Mouse (Mus musculus): ENCODE results near the gene Emc3. TPM values are rescaled to one million over a fixed set of nuclear protein-coding genes. Genes with fewer than 3 reads are reported as not detected.

The Emc3 gene
- polyA plus RNA-seq, 1 experiment from 2014 or later, result 90.7 TPM

GRCm38 (mm10) chr6:113505689-113506088 lies 25.8 kb downstream of the Emc3 start:
- ATAC-seq (ENCODE audit: low FRiP score), result no peak
- H3K36me3 ChIP-seq (ENCODE audit: control insufficient read depth, insufficient read depth, low read length), result no peaks in the 10 kb centered on the region
- H3K4me1 ChIP-seq (replicated peaks; ENCODE audit: control insufficient read depth, insufficient read depth, low read length), result no peaks in the 10 kb centered on the region
- H3K9me3 ChIP-seq (ENCODE audit: control insufficient read depth, low read length), result no peaks in the 10 kb centered on the region
- no peak overlapping the region for H3K9ac ChIP-seq (ENCODE audit: low read depth, low read length)
- H3K4me3 ChIP-seq (ENCODE audit: low read depth, low read length), result no peak overlapping the region
- no peak overlapping the region for H3K4me2 ChIP-seq (replicated peaks; ENCODE audit: low read depth, low read length)
- H3K27ac ChIP-seq (ENCODE audit: low read depth, low read length), result no peak overlapping the region
- no peak for DNase-seq (ENCODE audit: low spot score)
- 73% methylated on average over 1 of the region's 1 CpGs for WGBS
- no peaks in the 10 kb centered on the region for H3K27me3 ChIP-seq (ENCODE audit: control insufficient read depth, insufficient read depth, low read length)

GRCm38 (mm10) chr6:113502801-113503200 lies 28.7 kb downstream of the Emc3 start:
- no peak overlapping the region for H3K4me2 ChIP-seq (replicated peaks; ENCODE audit: low read depth, low read length)
- no peaks in the 10 kb centered on the region for H3K36me3 ChIP-seq (ENCODE audit: control insufficient read depth, insufficient read depth, low read length)
- ATAC-seq (ENCODE audit: low FRiP score) (no peak), DNase-seq (ENCODE audit: low spot score) (no peak)
- no peak overlapping the region for H3K4me3 ChIP-seq (ENCODE audit: low read depth, low read length)
- 69% methylated on average over 2 of the region's 2 CpGs for WGBS
- no peaks in the 10 kb centered on the region for H3K27me3 ChIP-seq (ENCODE audit: control insufficient read depth, insufficient read depth, low read length)
- no peaks in the 10 kb centered on the region for H3K9me3 ChIP-seq (ENCODE audit: control insufficient read depth, low read length)
- H3K4me1 ChIP-seq (replicated peaks; ENCODE audit: control insufficient read depth, insufficient read depth, low read length), result no peaks in the 10 kb centered on the region
- H3K27ac ChIP-seq (ENCODE audit: low read depth, low read length), result no peak overlapping the region
- no peak overlapping the region for H3K9ac ChIP-seq (ENCODE audit: low read depth, low read length)

- DNase-seq (ENCODE audit: low spot score), result peak; percentile 72
- H3K9ac ChIP-seq (ENCODE audit: low read depth, low read length), result peak within 1 kb of the TSS; percentile 54
- H3K36me3 ChIP-seq (ENCODE audit: control insufficient read depth, insufficient read depth, low read length), result no peaks in the 10 kb centered on the region
- H3K4me1 ChIP-seq (replicated peaks; ENCODE audit: control insufficient read depth, insufficient read depth, low read length), result no peaks in the 10 kb centered on the region
- H3K9me3 ChIP-seq (ENCODE audit: control insufficient read depth, low read length), result no peaks in the 10 kb centered on the region
- H3K4me2 ChIP-seq (replicated peaks; ENCODE audit: low read depth, low read length), result peak within 1 kb of the TSS; percentile 69
- H3K27ac ChIP-seq (ENCODE audit: low read depth, low read length), result no peak within 1 kb of the TSS
- peak within 1 kb of the TSS; percentile 47 for H3K4me3 ChIP-seq (ENCODE audit: low read depth, low read length)
- ATAC-seq (ENCODE audit: low FRiP score), result peak; percentile 79
- H3K27me3 ChIP-seq (ENCODE audit: control insufficient read depth, insufficient read depth, low read length), result no peaks in the 10 kb centered on the region
- WGBS, result 3% methylated on average over 32 of the region's 32 CpGs
Observed at GRCm38 (mm10) chr6:113501388-113502084, 29.9 kb downstream of the Emc3 start, which contains the start of gene Prrt3. Gene Prrt3 (minus strand): TSS chr6:113501931.

- Histone ChIP-seq H3K4me2 (replicated peaks; ENCODE audit: low read depth, low read length) (no peak overlapping the region), H3K9ac (ENCODE audit: low read depth, low read length) (no peak overlapping the region), H3K4me3 (ENCODE audit: low read depth, low read length) (no peak overlapping the region), H3K36me3 (ENCODE audit: control insufficient read depth, insufficient read depth, low read length) (no peaks in the 10 kb centered on the region), H3K4me1 (replicated peaks; ENCODE audit: control insufficient read depth, insufficient read depth, low read length) (0 out of 2 replicates have a peak, but pooled peaks cover 2% of the 10 kb centered on the region), H3K27ac (ENCODE audit: low read depth, low read length) (no peak overlapping the region), H3K9me3 (ENCODE audit: control insufficient read depth, low read length) (no peaks in the 10 kb centered on the region), H3K27me3 (ENCODE audit: control insufficient read depth, insufficient read depth, low read length) (peaks cover 6% of the 10 kb centered on the region)
- no peak for ATAC-seq (ENCODE audit: low FRiP score)
- WGBS, result 78% methylated on average over 6 of the region's 6 CpGs
- no peak for DNase-seq (ENCODE audit: low spot score)
Observed at GRCm38 (mm10) chr6:113499346-113499745, 32.1 kb downstream of the Emc3 start.

- 52% methylated on average over 28 of the region's 28 CpGs for WGBS
- H3K4me3 ChIP-seq (ENCODE audit: low read depth, low read length), result no peak overlapping the region
- peaks cover 3% of the 10 kb centered on the region; the same call in 1 of the 2 replicates for H3K36me3 ChIP-seq (ENCODE audit: control insufficient read depth, insufficient read depth, low read length)
- H3K4me1 ChIP-seq (replicated peaks; ENCODE audit: control insufficient read depth, insufficient read depth, low read length), result 0 out of 2 replicates have a peak, but pooled peaks cover 2% of the 10 kb centered on the region
- DNase-seq (ENCODE audit: low spot score) (no peak), ATAC-seq (ENCODE audit: low FRiP score) (peak; percentile 19; the same call in 1 of the 2 replicates)
- peaks cover 6% of the 10 kb centered on the region for H3K27me3 ChIP-seq (ENCODE audit: control insufficient read depth, insufficient read depth, low read length)
- H3K9me3 ChIP-seq (ENCODE audit: control insufficient read depth, low read length), result no peaks in the 10 kb centered on the region
- H3K4me2 ChIP-seq (replicated peaks; ENCODE audit: low read depth, low read length), result peak overlapping the region; percentile 37
- H3K27ac ChIP-seq (ENCODE audit: low read depth, low read length), result no peak overlapping the region
- 0 out of 2 replicates have a peak overlapping the region, but pooled peaks have one; percentile 24 for H3K9ac ChIP-seq (ENCODE audit: low read depth, low read length)
Observed at GRCm38 (mm10) chr6:113495071-113495675, 36.3 kb downstream of the Emc3 start.

GRCm38 (mm10) chr6:113494258-113494788 lies 37.1 kb downstream of the Emc3 start:
- Histone ChIP-seq H3K27ac (ENCODE audit: low read depth, low read length) (peak overlapping the region; percentile 6; the same call in 1 of the 2 replicates), H3K4me2 (replicated peaks; ENCODE audit: low read depth, low read length) (peak overlapping the region; percentile 37), H3K9me3 (ENCODE audit: control insufficient read depth, low read length) (no peaks in the 10 kb centered on the region), H3K4me3 (ENCODE audit: low read depth, low read length) (peak overlapping the region; percentile 29), H3K9ac (ENCODE audit: low read depth, low read length) (peak overlapping the region; percentile 28; the same call in 1 of the 2 replicates), H3K4me1 (replicated peaks; ENCODE audit: control insufficient read depth, insufficient read depth, low read length) (0 out of 2 replicates have a peak, but pooled peaks cover 2% of the 10 kb centered on the region), H3K36me3 (ENCODE audit: control insufficient read depth, insufficient read depth, low read length) (peaks cover 3% of the 10 kb centered on the region; the same call in 1 of the 2 replicates), H3K27me3 (ENCODE audit: control insufficient read depth, insufficient read depth, low read length) (peaks cover 6% of the 10 kb centered on the region)
- DNase-seq (ENCODE audit: low spot score) (peak; percentile 86), ATAC-seq (ENCODE audit: low FRiP score) (peak; percentile 78)
- WGBS, result under 1% methylated on average over 54 of the region's 54 CpGs

- 78% methylated on average over 24 of the region's 24 CpGs for WGBS
- peaks cover 3% of the 10 kb centered on the region; the same call in 1 of the 2 replicates for H3K36me3 ChIP-seq (ENCODE audit: control insufficient read depth, insufficient read depth, low read length)
Observed at GRCm38 (mm10) chr6:113492101-113492864, 39.2 kb downstream of the Emc3 start.

GRCm38 (mm10) chr6:113489410-113489809 lies 42.0 kb downstream of the Emc3 start:
- H3K27me3 ChIP-seq (ENCODE audit: control insufficient read depth, insufficient read depth, low read length), result no peaks in the 10 kb centered on the region
- H3K4me2 ChIP-seq (replicated peaks; ENCODE audit: low read depth, low read length), result no peak overlapping the region
- no peak overlapping the region for H3K9ac ChIP-seq (ENCODE audit: low read depth, low read length)
- H3K9me3 ChIP-seq (ENCODE audit: control insufficient read depth, low read length), result no peaks in the 10 kb centered on the region
- ATAC-seq (ENCODE audit: low FRiP score) (no peak), DNase-seq (ENCODE audit: low spot score) (no peak)
- no peaks in the 10 kb centered on the region for H3K4me1 ChIP-seq (replicated peaks; ENCODE audit: control insufficient read depth, insufficient read depth, low read length)
- WGBS, result 94% methylated on average over 14 of the region's 14 CpGs
- no peak overlapping the region for H3K27ac ChIP-seq (ENCODE audit: low read depth, low read length)
- H3K4me3 ChIP-seq (ENCODE audit: low read depth, low read length), result no peak overlapping the region
- peaks cover 3% of the 10 kb centered on the region; the same call in 1 of the 2 replicates for H3K36me3 ChIP-seq (ENCODE audit: control insufficient read depth, insufficient read depth, low read length)

More at GRCm38 (mm10) chr6:113492101-113492864, 39.2 kb downstream of the Emc3 start:
- Histone ChIP-seq H3K27me3 (ENCODE audit: control insufficient read depth, insufficient read depth, low read length) (peaks cover 6% of the 10 kb centered on the region), H3K27ac (ENCODE audit: low read depth, low read length) (no peak overlapping the region), H3K4me3 (ENCODE audit: low read depth, low read length) (no peak overlapping the region), H3K4me2 (replicated peaks; ENCODE audit: low read depth, low read length) (no peak overlapping the region), H3K9ac (ENCODE audit: low read depth, low read length) (no peak overlapping the region), H3K9me3 (ENCODE audit: control insufficient read depth, low read length) (no peaks in the 10 kb centered on the region), H3K4me1 (replicated peaks; ENCODE audit: control insufficient read depth, insufficient read depth, low read length) (0 out of 2 replicates have a peak, but pooled peaks cover 2% of the 10 kb centered on the region)
- ATAC-seq (ENCODE audit: low FRiP score) (no peak), DNase-seq (ENCODE audit: low spot score) (no peak)

Measured in hindbrain, embryonic 11.5 days (tissue).